Mouse (Mus musculus) ES-CJ7 (cell line): ENCODE measurements around the gene Etv6.
A peak's percentile ranks its signal among the peaks of the same experiment; 100 is the strongest.

Source experiments
- DNase-seq: peaks from one replicate; pipeline ENCODE4 v3.0.0; 2011; ENCODE audit warnings: low read depth, low spot score

Gene Etv6

GRCm38 (mm10) chr6:134207391-134208179 lies 172.1 kb downstream of the Etv6 start:
- no peak for DNase-seq

DNA sequence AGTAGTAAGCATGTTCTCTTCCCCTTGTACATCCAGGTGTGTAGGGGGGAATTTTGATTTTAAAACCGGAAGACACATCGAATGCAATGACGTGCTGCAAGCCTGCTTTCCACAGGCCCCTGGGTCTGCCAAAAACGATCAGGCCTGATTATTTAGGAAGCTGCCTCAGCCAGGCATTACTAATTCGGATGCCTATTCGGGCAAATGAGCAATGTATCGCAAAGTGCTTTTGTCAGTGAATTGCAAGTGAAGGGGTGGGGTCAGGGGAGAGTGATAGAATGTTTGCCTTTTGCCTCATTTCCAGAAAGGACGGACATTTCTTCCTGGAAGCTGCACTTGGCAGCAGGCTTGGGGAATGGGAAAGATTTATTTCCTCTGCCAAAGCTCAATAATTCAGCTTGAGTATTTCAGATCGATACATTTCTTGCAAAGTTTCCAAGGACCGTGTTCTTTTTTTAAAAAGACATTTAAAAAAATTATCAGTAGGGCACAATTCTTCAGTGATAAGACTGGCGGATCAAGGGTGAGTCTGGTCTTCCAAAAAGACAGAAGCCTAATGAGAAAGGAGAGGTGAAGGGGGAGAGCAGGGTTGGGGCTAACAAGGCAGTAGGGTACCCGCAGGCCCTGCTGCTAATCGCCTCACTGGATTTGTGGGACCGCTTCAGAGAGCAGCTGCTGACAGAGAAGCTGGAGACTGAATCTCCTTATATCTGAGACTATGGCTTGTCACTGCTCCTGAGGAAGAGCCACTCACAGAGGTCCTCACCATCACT lies 172.9 kb downstream of the Etv6 start:
- no peak for DNase-seq

GRCm38 (mm10) chr6:134210675-134211457 lies 175.4 kb downstream of the Etv6 start:
- no peak for DNase-seq

DNA sequence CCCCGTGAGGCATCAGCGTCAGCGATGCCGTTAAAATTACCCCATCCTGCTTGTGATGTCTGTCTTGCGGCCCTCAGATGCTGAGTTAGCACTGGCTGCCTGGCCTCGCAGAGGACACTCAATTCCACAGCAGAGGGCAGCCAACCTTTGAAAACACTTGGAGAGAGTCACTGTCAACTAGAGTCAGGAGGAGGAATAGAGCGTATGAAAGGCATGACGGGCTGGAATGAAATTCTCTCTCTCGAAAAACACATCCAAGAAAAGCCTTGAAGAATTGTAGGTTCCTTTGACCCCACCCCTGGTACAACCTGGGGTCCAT lies 175.9 kb downstream of the Etv6 start:
- DNase-seq, result no peak

GRCm38 (mm10) chr6:134217747-134218146 lies 182.2 kb downstream of the Etv6 start:
- no peak for DNase-seq

- no peak for DNase-seq
Measured at GRCm38 (mm10) chr6:134218441-134218840, 182.9 kb downstream of the Etv6 start.

- DNase-seq, result no peak
Measured at GRCm38 (mm10) chr6:134219358-134219757, 183.9 kb downstream of the Etv6 start.

DNA sequence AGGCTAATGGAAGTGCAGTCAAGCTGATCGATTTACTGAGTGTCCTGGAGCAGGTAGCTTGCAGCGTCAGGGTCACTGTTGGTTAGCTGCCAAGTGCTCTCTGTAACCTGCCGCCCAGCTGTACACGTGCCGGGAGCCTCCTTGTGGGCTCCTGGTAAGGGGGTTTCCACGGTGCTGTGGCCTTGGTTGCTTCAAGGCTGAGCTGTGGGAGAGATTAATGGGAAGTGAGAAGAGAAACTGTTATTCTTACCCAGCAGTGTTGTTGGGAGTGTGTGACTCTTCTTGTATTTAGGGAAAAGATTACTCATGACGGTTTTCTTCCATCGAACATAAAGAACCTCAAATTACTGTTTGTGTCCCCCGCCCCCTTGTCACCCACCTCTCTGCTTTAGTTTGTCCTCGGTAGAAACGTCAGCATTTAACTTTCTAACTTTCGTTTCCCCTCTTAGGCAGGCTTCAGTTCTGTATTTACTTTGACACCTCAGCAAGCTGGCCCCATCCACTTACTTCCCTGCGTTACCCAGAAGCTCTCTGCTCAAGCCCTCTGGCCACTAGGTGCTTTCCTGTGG lies 184.8 kb downstream of the Etv6 start:
- no peak for DNase-seq

DNA sequence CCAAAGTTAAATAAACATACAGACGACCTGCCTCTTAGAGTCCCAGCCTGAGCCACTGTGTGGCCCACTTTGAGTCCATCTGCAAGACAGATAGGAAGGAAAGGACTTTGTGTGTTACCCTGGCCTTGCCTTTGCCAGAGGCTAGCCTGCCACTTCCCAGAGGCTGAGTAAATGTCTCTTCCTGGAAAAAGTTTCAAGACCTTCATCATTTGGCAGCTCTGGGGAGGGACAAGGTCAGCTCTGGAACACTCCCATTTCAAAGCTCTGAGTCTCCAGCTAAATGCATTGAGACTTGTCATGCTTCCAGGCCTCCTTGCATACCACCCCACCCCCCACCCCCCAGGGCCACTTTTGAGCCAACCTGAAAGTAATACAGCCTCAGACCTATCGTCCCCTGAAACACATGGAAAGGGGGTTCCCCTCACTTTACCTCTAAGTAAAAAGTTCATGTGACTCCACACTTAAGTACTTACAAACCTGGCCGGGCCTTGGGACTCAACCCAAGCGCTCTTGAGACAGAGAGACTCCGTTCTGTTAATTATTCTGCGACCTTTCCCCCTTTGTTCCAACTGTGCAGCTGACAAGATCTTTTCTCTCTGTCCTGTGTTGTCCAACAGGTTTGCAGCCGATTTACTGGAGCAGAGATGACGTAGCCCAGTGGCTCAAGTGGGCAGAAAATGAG lies 186.9 kb downstream of the Etv6 start:
- peak; percentile 49 for DNase-seq

DNA sequence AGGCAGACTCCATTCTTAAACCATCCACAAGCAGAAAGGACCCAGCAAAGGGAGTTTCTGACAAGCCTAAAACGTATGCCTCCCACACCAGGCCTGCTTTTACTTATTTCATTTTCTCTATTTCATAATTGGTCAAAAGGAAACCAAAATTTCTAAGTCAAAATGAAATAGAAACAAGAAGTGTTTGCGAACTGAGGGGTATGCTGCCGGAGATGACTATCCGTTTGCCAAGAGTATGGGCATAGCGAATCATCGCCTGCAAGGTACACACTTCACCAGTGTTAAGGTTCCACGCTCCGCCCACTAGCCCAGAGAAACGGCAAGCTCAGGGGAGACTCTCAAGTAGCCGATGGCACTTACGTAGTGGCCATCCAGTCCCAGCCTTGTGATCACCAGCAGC lies 190.1 kb downstream of the Etv6 start:
- no peak for DNase-seq

DNA sequence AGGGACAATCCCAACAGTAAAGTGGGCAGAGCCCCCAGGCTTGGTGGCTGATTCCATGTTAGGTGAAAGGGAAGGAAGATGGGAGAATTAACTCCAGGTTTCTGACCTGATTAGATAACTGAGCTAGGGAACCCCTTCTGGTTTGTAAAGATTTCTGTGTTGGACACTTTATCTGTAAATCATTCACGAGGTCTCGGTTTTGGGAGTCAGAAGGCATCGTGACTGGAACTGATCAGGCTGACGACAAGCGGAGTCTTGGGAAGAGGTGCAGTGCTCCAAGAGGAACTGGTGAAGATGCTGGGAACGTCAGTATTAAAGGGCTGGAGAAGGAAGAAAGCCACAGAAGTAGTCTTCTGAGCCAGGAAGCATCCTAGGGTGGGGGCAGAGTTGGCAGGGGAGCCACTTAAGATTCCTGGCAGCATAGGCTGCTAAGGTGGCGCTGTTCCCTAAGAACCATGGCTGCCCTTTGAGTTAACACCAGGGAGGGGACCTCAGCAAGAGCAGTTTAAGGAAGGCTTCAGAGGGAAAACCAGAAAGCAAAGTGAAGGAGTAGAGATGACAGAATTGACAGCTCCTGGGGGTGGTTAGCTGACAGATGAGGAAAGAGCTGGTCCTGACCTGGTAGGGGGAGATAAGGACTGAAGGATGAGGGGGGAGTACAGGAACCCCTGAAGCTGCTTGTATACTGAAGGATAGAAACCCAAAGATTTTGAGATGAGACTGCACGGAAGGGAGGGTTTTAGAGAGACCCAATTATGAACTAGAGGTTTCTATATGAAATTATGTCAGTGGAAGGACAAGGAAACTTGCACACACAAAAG lies 191.1 kb downstream of the Etv6 start:
- DNase-seq, result no peak

- no peak for DNase-seq
Measured at GRCm38 (mm10) chr6:134236311-134236710, 200.8 kb downstream of the Etv6 start.

- no peak for DNase-seq
Measured at GRCm38 (mm10) chr6:134238455-134238854, 203.0 kb downstream of the Etv6 start.

GRCm38 (mm10) chr6:134240988-134241387 lies 205.5 kb downstream of the Etv6 start:
- peak; percentile 57 for DNase-seq

DNA sequence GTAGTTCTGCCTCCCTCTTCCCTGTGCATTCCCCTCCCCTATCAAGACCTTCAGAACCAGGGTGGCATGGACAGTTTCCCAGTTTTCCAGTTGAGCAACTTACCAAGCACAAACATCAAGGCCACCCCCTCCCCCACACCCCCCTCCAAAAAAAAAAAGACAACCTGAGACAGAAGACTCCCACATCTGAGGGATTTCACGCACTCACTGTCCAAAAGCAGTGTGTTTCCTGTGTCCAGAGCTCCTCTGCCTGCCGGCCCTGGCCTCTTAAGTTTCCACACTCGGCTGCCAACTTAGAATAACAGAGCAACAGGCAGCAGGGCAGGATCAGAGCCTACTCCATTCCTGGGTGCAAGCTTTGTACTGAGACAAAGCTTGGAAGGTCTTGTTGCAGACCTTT lies 207.6 kb downstream of the Etv6 start:
- DNase-seq, result no peak

DNA sequence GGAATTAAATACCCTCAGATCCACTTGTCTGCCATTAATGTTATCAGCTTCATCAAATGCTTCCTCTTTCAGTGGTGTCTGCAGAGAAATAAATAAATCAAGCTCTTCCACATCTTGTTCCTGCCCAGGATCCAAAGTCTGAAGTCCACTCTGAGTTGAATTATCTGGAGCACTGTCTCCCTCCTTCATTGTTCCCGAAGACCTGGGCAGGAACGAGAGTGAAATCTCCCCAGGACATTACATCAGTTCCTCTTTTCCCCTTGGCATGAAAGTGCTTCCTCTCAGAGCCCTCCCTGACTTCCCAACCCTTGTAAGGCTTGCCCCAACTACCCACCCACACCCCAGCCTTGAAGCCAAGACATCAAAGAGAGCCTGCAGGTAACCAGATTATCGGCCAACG lies 208.0 kb downstream of the Etv6 start:
- DNase-seq, result peak; percentile 79

GRCm38 (mm10) chr6:134244071-134244470 lies 208.6 kb downstream of the Etv6 start:
- DNase-seq, result no peak

GRCm38 (mm10) chr6:134246109-134246508 lies 210.6 kb downstream of the Etv6 start:
- DNase-seq, result no peak

DNA sequence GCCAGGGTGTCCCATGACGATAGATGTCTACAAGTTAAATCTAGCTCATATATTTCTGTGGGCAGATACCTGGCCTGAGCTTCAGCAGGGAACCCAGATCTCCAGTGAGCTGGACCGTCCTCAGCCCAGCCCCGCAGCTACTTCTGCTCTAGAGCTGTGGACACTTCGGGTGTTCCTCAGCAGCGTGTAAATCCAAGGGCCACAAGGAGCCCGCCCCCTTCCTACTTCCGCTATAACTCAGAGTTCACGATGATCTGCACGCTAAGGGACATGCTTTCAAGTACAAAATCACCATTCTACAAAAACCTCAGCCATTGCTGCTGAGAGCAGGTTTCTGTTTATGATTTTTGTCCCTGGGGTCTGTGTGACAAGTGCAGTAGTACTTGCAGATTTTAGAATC lies 211.8 kb downstream of the Etv6 start:
- DNase-seq, result no peak

- peak; percentile 39 for DNase-seq
Measured at GRCm38 (mm10) chr6:134248720-134249119, 213.2 kb downstream of the Etv6 start.

GRCm38 (mm10) chr6:134250764-134251163 lies 215.3 kb downstream of the Etv6 start:
- DNase-seq, result no peak
